Mouse (Mus musculus) CD4-positive, CD25-positive, alpha-beta regulatory T cell, adult 4 months (primary cell): Measurements from ENCODE around the gene Chst8. TPM values are rescaled to one million over a fixed set of nuclear protein-coding genes. Genes with fewer than 3 reads are reported as not detected.

Source experiments
- ATAC-seq: one replicate; pipeline ENCODE4 v1.8.0; 2017
- polyA plus RNA-seq, 2 experiments: library from polyadenylated mRNA; unstranded; fragments of 100-300 nt; shearing (Covaris generic); gene quantifications; one replicate each; pipeline ENCODE4 v1.2.1; 2017

The Chst8 gene
- polyA plus RNA-seq, 2 experiments from 2014 or later, result 0.15 TPM; not detected in 1

- no peak for ATAC-seq
Measured at GRCm38 (mm10) chr7:34799950-34800511, 12.5 kb downstream of the Chst8 start.

- no peak for ATAC-seq
Measured at GRCm38 (mm10) chr7:34799404-34799771, 13.1 kb downstream of the Chst8 start.

GRCm38 (mm10) chr7:34798441-34799403, 13.8 kb downstream of the Chst8 start:
- ATAC-seq, result no peak

- ATAC-seq, result no peak
Measured at GRCm38 (mm10) chr7:34798039-34798438, 14.5 kb downstream of the Chst8 start.

GRCm38 (mm10) chr7:34790459-34790858, 22.1 kb downstream of the Chst8 start:
- no peak for ATAC-seq

- ATAC-seq, result no peak
Measured at GRCm38 (mm10) chr7:34787171-34787570, 25.3 kb downstream of the Chst8 start.

GRCm38 (mm10) chr7:34785052-34785451, 27.5 kb downstream of the Chst8 start:
- no peak for ATAC-seq

GRCm38 (mm10) chr7:34784469-34784868, 28.0 kb downstream of the Chst8 start:
- no peak for ATAC-seq

- ATAC-seq, result no peak
Measured at GRCm38 (mm10) chr7:34781988-34782387, 30.5 kb downstream of the Chst8 start.

- ATAC-seq, result no peak
Measured at GRCm38 (mm10) chr7:34781217-34781616, 31.3 kb downstream of the Chst8 start.

GRCm38 (mm10) chr7:34778426-34778825, 34.1 kb downstream of the Chst8 start:
- ATAC-seq, result no peak

GRCm38 (mm10) chr7:34775659-34776058, 36.9 kb downstream of the Chst8 start:
- ATAC-seq, result no peak

GRCm38 (mm10) chr7:34774947-34775346, 37.6 kb downstream of the Chst8 start:
- no peak for ATAC-seq

GRCm38 (mm10) chr7:34774020-34774419, 38.5 kb downstream of the Chst8 start:
- no peak for ATAC-seq

- ATAC-seq, result no peak
Measured at GRCm38 (mm10) chr7:34773309-34773708, 39.2 kb downstream of the Chst8 start.

- ATAC-seq, result no peak
Measured at GRCm38 (mm10) chr7:34769531-34769930, 43.0 kb downstream of the Chst8 start.

- no peak for ATAC-seq
Measured at GRCm38 (mm10) chr7:34764250-34765148, 48.0 kb downstream of the Chst8 start.

GRCm38 (mm10) chr7:34759378-34759822, 53.1 kb downstream of the Chst8 start:
- ATAC-seq, result no peak

GRCm38 (mm10) chr7:34758721-34759120, 53.8 kb downstream of the Chst8 start:
- ATAC-seq, result no peak

- ATAC-seq, result no peak
Measured at GRCm38 (mm10) chr7:34757513-34757912, 55.0 kb downstream of the Chst8 start.

GRCm38 (mm10) chr7:34753140-34753886, 59.2 kb downstream of the Chst8 start:
- ATAC-seq, result no peak

GRCm38 (mm10) chr7:34752151-34752762, 60.3 kb downstream of the Chst8 start:
- no peak for ATAC-seq
